Mouse (Mus musculus) urinary bladder, postnatal 10 days (tissue): ENCODE results near the gene Smad3.

Source experiments
- DNase-seq: peaks from one replicate; pipeline ENCODE4 v3.0.0; 2022; ENCODE audit warnings: low spot score

Smad3 gene

DNA sequence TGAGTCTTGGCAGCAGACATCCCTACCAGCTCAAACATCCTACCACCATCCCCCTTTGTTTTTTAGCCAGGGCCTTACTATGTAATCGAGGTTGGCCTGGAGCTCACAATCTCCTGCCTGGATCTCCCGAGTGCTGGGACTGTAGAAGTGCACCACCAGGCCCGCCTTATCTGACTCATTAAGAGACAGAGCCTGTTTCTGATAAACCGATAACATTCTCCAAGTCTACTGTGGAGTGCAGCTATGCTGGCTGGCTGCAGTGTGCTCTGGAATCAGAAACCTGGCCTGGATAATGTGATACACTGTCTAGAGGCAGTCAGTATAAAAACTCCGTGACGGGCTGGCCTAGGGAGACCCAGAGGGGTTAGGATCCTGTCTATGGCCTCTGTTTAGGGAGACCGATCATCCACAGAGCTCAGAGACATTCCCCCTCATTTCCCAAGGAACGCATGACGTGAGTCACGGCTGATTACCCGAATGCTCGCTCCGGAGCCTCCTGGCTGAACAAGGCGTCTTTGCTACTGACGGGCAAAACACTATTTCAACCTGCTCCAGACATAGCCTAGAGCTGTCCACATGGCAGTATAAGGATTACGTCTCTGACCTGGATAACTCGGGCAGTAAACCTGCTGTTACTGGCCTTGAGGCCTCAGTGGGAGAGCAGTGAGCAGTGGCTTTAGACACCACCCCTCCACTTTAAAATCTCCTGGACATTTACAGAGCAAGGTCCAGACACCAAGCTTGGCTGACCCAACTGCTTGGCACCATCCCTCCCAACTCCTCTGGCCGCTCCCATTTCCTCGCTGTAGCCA, 11.8 kb downstream of the Smad3 start:
- no peak for DNase-seq

DNA sequence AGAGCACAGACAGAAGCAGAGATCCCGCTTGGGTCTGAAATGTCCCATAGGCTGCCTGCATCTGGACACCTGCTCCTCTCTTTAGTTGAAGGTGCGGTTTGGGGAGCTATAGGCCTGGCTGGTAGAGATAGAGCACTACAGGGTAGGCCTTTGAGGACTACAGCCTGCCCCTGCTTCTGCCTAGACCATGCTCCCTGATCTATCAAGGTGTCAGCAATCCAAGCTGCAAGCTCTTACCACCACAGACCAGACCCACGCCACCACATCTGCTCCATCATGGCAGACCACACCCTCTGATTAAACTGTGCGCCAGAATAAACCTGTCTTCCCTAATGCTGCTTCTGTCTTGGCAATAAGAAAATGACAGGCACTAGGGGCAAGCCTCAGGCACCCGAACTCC, 13.2 kb downstream of the Smad3 start:
- DNase-seq, result no peak

DNA sequence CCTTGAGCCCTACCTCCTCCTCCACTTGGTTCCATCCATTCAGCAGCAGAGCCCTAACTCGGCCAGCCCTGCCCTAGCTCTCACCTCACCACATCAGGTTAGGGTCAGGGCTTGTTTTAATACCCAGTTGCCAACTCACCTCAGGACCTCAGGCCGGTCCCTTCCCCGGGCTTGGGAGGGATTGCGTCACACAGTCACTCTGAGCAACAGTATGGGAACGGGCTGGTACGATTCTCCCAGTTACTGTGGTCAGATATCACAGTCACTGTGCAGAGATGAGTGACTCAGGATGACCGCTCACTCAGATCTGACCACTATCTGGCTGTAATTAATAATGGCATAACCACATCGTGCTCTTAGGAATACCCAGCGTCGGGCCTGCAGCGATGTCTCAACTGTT, 14.0 kb downstream of the Smad3 start:
- no peak for DNase-seq

DNA sequence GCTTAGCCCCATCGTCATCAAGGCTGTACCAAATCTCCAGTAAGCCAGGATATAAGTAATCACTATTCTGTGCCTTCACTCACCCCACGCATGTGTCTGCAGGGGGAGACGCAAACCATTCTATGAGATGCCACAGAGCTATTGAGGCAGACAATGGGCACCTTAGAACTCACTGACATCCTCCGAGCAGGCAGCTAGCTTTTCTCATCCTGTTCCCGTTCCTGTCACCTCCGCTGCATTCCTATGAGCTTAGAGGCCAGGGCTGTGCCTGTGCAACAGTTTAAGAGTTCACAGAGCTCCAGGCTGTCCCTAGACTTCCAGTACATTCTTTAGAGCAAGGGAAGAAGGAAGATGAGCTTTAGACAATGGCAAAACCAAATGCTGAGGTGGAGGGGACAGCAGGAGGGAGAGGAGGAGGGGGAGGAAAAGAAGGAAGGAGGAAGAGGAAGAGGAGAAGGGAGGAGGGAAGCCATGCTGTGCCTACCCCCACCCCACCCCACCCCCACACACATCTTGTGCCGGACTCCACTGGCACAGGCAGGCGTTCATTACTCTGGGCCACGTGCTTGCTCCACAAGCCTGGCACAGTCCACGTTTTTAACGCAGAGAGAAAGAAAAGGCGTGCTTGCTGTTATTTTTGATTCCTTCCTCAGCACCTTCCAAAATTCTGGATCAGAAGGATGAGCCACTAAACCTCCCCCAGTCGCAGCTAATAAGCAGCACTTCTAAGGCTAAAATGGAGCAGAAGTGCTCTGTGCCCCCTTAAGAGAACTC, 14.7 kb downstream of the Smad3 start:
- DNase-seq, result no peak

DNA sequence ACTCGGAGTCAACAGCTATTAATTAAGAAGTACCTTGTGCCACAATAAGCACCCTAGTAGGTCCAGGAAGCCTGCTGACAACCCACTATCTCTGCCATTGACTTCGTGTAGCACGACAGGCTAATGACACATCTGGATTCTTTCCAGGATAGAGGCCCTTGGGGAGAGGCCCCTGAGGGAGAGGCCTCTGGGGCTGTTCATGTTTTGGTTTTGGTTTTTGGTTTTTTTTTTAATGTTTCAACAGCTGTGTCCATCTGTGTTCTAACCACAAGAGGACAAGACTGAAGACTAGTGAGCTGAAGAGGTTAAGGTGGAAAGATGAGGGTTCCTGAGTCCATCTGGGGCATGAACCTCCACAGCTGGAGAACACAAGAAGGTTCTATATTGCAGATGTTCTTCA, 15.5 kb downstream of the Smad3 start:
- DNase-seq, result no peak

DNA sequence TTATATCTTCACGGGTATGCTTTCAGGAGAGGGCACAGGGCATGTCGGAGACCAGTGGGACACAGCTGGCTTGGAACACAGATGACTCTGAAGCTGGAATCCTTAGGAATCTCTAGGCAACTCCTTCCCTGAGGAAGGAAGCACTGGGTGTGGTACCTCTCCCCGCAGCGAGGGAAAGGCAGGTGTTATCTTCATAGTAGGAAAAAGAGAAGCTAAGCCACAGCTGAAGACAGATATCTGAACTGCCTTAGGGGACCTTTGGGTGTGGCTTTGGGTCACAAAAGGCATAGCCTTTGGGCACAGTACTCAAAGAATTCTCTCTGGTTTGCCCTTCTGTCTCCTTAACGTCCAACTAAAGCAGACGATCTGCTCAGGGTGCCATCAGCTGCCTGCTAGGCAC, 16.0 kb downstream of the Smad3 start:
- no peak for DNase-seq

DNA sequence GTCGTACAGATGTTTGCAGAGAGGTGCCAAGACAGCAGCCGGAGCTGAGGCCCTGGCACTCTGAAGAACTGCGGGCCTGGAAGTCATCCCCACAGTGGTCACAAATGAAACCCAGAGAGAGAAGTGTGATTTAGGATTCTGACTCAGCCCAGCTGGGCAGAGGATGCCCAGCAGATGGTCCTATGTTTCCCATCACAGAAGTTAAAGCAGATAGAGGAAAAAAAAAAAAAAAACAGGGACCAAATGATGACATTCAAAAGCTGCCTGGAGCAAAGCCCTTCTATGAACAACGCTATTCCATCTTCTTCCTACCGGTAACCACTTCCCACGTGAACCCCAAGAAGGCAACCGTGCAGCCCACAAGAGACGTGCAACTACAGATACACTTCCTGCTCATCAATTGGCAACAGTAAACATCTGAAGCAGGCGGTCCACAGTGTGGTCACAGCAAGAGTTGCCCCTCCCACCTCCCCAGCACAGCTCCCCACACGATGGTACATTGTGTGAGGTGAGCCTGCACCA, 17.4 kb downstream of the Smad3 start:
- no peak for DNase-seq

DNA sequence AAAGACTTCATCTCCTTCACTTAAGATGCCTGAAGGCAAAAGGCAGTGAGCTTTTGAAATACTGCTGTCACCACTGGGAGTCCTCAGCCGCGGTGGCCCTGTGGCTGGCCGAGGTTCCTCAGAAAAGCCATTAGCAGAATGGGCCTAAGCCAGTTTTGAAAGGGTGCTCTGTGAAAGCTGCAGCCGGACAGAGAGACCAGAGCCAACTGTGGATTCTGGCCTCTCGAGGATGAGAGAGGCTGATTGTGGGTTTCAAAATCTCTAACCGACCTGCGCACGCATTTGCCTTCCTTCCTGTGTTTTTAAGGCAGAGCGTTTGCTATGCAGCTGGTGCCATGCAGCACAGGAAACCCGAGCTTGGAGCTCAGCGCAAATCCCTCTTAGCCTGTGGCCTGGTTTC, 19.0 kb downstream of the Smad3 start:
- DNase-seq, result no peak

DNA sequence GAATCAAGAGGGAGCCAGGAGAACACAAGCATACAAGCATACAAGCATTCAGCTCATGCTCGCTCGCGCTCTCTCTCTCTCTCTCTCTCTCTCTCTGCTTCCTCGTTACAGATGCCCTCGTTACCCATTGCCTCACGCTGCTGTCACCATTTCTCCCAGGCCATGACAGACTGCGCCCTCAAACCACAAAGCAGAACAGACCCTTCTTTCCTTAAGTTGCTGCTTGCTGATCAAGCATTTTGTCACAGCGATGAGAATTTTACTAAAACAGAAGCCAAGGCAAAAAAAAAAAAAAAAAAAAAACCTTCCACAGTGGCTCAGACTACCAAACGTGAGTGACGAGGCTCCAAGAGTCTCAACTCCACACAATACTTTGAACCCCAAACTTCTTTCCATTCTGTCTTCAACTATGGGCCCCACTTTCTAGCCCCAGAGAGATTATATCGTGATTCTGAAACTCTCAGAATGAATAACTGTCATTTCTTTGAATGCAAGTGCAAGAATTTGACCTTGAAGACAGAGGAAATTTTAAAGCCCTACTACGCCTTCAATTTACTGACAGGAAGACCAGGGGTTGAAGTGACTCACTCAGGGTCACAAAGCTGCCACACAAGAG, 19.6 kb downstream of the Smad3 start:
- no peak for DNase-seq

DNA sequence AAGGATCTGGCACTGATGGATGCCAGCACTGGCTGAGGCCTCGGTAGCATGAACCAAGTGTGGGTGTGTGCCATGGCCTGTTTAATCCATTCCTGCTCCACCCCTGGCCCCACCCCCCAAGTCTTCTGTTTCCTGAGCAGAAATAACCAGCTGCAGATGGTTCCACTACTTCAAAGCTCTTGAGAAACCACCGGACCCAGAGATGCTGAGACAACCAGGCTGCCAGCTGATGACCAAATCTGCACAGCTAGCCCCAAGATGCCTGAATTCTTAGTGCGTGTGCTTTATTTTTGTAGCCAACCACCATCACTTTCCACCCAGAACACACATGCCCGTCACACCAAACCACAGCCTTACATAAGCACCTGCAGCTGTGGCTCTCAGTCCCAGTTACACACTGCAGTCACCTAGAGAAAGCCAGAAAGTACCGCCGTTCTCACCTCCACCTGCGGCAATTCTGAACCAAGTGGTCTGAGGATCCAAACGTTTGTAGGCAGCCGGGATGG, 20.3 kb downstream of the Smad3 start:
- no peak for DNase-seq

DNA sequence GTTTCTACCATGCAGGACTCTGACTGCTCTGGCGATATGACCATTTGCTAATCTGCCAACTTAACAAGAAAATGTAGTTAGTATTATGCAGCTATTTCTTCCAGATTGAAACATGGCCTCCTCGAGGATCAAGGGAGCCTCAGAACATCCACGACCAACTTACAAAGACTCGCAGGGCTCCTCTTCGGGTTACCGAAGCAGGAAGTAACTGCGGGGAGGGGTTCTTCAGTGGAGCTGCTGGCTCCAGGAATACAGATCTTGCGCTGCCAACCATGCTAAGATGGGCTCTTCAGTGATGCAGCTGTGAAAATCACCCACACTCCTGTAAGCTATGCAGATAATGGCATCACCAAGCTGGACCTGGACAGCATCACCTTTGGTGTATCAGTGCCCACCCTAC, 23.5 kb downstream of the Smad3 start:
- DNase-seq, result no peak

DNA sequence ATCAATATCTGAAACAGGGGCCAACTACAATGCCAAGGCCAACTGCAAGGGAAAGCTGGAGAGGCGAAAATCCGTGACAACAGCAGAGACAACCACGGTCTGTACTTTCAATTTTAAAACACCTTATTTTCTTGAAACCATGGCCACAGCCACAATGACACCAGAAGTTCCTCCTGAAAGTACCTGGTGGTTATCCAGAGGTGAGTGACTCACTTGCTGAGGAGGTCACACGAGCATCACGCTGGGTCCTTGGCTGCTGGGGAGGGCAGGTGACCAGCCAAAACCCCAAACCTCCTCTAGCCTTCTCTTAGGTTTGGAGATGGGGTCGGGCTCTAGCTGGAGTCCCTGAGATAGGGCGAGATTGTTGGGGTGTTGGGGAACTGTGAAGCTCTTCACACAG, 25.1 kb downstream of the Smad3 start:
- no peak for DNase-seq

DNA sequence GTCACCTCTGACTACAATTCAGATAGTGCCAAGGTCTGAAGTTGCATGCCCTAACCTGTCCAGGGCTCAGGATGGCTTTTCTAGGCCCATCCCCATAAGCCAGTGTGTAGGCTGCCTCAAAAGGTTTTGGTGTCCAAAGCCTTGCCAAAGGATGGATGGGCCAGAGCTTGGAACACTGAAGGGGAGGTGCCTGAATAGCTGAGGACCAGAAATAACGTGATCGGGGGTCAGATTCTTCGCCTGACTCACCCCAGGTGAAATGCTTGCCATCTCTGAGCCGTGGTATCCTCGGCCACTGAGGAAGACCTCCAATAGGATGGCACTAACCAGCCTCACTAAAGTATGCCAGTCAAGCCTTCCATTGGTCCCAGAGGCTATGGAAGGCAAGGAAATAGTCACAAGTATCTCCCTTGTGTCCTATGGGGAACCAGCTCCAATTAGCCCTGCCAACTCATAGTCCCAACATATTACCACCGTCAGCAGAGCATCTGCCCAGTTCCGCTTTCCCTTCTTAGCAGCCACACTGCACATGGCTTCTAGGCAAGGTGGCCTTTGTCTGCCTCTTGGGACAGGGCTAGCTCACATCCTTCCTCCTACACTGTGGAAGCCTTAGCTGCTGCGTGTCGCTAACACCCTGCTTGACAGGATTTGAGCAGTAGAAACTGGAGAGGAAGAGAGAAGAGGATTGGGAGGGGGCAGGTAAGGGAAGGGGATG, 26.5 kb downstream of the Smad3 start:
- no peak for DNase-seq

DNA sequence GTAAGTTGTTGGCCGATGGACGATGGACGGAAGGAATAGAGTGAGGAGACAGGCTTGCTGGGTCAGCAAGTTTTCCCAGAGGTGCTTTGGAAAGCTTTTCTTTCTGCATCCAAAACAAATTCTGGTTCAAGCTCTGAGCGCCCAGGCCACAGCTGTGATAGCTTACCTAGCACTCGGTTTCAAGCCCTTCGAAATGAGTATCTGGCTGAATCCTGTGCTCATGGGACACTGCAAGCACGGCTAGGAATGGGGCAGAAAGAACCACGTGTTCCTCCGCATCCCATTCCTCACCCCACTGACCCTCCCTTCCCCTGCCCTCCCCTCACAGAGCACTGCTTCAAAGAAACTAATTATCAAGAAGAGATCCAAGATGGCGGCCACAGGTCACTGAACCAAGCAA, 28.8 kb downstream of the Smad3 start:
- DNase-seq, result no peak

DNA sequence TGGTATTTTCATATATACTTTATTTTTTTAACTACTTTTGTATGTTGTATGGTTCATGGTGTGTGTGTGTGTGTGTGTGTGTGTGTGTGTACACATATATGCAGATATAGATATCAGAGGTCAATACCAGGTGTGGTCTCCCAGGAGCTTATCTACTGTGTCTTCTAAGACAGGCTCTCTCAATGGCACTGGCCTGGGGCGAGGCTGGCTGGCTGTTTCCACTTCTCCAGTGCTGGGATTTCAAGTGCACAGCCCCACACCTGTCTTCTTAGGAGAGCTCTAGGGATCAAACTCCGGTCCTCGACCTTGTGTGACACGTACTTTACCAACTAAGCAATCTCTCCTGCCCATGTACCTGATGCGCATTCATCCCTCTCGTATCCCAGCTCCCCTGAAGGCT, 30.7 kb downstream of the Smad3 start:
- DNase-seq, result no peak

DNA sequence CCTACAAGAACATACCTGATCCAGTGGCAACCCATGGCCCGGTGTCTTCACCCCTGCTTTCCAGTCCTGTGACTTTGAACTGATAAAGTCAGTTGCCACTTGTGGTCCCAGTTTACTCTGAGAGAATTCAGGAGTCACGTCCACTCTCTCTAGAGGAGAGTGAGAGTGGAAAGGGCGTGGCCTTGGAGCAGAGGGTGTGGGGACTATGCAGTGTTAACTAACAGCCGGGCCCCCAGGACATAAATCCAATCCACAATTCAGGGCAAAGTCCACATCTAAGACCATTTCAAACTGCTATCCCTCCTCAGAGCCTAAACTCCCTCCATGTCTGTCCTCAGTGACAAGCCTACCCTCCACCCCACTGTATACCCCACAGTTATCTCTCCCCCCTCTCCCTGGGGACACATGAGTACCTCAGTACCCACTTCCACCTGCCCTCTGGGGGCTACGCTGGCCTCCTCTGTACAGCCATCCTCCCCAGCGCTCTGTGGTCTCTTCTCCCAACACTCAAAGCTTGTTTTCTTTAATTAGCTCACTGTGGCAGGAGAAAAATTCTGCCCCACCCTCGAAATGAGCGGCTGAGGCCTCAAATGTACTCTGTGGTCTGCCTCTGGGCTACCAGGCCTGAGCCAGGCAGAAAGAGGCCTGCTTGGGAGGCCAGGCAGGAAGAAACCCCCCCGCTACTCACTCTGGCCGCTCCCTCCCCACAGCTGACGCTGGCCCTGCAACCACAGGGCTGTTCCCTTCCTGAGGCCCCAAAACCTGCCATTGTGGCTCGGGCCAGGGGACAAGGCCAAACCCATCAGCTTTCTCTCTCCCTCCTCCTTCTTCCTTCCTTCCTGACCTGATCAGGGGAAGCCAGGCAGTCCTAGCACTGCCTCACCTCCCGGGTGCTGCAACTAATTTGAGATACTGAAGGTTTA, 31.4 kb downstream of the Smad3 start:
- DNase-seq, result no peak

DNA sequence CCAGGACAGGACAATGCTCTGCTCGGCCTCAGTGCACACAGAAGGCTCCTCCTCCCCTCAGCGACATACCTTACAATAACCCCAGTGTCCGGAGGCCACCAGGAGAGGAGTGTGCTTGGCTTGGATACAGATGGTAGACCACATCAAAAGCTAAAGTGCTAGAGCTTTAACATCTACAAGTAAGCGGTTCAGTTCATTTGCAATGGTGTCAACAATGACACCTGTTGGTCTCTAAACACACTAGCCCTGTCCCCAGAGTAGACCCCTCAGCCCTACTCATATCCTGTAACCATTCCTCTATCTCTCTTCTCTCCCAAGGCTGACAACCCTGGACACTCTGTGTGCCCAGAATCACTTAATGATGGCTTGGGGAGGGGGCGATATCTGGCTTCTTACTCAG, 33.0 kb downstream of the Smad3 start:
- DNase-seq, result no peak

DNA sequence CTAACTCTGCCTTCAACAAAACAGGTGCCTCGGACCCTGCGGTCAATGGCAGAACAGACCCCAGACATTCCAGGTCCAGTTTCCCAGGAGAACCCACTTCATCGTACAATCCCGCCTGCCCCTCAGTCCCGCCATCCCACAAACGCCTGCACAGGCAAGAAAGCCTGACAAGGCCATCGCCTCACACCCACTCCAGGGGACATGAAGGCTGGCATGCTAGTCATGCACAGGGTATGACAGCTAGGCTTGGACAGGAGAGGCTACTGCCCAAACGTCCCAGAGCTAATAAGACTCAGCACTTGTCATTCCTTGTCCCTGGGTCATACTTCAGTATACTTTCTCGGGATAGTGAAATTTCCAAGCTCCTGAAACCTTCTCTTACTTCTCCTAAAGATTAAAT, 34.9 kb downstream of the Smad3 start:
- DNase-seq, result no peak

DNA sequence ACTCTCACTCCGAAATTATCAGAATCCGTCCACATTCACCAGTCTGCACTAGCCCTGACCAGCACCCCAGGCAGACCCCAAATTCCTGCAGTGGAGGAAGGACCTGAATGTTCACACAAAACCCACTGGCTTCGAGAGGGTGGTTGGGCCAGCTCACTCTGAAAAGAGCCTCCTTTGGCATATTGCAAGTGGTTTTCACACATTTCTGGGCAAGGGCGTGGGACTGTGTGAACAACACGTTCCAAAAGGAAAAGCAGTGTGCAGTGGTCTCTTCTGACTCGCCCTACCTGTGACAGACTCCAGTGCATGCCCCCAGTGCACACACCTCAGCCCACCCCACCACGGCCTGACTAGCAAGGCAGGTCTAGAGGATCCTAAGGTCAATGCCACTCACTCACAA, 35.4 kb downstream of the Smad3 start:
- no peak for DNase-seq

DNA sequence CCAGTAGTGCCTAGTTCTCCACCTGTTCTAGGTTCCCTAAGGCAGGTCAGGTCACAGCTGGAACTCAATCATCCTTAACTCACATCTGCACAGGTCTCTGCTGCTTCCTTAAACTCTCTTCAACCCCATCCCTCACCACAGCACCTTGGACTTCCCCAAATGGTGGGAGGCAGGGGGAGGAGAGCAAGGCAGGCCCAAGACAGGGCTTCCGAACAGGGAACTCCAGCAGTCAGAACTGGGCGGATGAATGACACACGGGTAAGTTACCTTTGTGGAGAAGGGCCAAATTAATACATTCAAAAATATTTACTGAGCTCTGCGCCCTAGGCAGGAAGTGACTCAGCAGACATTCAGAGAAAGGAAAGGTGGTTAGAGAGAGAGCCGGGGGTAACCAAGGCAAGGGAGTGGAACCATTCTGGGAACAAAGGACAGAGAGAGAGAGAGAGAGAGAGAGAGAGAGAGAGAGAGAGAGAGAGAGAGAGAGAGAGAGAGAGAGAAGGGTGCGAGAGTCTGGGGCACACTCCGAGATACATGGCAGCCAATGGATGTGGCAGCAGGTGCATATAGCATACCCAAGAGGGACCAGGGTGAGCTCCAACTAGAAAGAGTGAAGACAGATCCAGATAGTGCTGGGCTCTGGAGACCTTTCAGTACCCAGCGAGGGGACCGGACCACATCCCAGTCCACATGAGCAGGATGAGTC, 36.1 kb downstream of the Smad3 start:
- no peak for DNase-seq
